Mouse (Mus musculus) lung, embryonic 16.5 days (tissue): ENCODE data around the gene Igfbp7. TPM values are rescaled to one million over a fixed set of nuclear protein-coding genes. Genes with fewer than 3 reads are reported as not detected.

ENCODE experiments used
- ATAC-seq: fragments of 200-750 bp; cut with Nextera tagmentation; 2 replicates; pipeline ENCODE4 v1.8.0; 2017; ENCODE audit warnings: low read depth, mild to moderate bottlenecking, moderate library complexity
- H3K27ac ChIP-seq: fragments of 300-500 bp; sonication (generic); 2 replicates; pipeline ENCODE4 v1.5.1; 2014; ENCODE audit warnings: mild to moderate bottlenecking, control low read depth, low read length
- H3K27me3 ChIP-seq: fragments of 300-500 bp; sonication (generic); 2 replicates; pipeline ENCODE4 v1.6.1; 2014; ENCODE audit warnings: low read depth, low read length, mixed read lengths; ENCODE audit not compliant: control insufficient read depth, insufficient read depth
- H3K36me3 ChIP-seq: fragments of 300-500 bp; sonication (generic); 2 replicates; pipeline ENCODE4 v1.6.1; 2014; ENCODE audit warnings: low read length; ENCODE audit not compliant: control insufficient read depth, insufficient read depth
- H3K4me1 ChIP-seq: fragments of 300-500 bp; sonication (generic); replicated peaks from 2 replicates; pipeline ENCODE4 v1.6.1; 2014; ENCODE audit warnings: low read length, mixed read lengths; ENCODE audit not compliant: control insufficient read depth, insufficient read depth
- H3K4me2 ChIP-seq: fragments of 300-500 bp; sonication (generic); 2 replicates; pipeline ENCODE4 v1.6.1; 2014; ENCODE audit warnings: low read depth, low read length, control low read depth
- H3K4me3 ChIP-seq: fragments of 300-500 bp; sonication (generic); 2 replicates; pipeline ENCODE4 v1.5.1; 2014; ENCODE audit warnings: mild to moderate bottlenecking, low read length, control low read depth
- H3K9ac ChIP-seq: fragments of 300-500 bp; sonication (generic); 2 replicates; pipeline ENCODE4 v1.6.1; 2014; ENCODE audit warnings: low read length, control low read depth
- H3K9me3 ChIP-seq: fragments of 300-500 bp; sonication (generic); 2 replicates; pipeline ENCODE4 v1.6.1; 2016; ENCODE audit warnings: low read length; ENCODE audit not compliant: control insufficient read depth
- WGBS: fragments of 180-500 bp; shearing (Covaris S2); extraction: QIAGEN DNeasy Blood & Tissue Kit; methylation state at CpG from one replicate; pipeline ENCODE4 v1.1.7; 2014; 5-methylcytosine and 5-hydroxymethylcytosine counted together
- polyA plus RNA-seq: library from polyadenylated mRNA; unstranded; fragments of >200 nt; fragmentation: Nextera tagmentation; extraction: Ambion mirVana; gene quantifications from 2 replicates; pipeline ENCODE4 v1.2.1, GENCODE M21; 2015

The Igfbp7 gene
- polyA plus RNA-seq, 1 experiment from 2014 or later: 99.8 TPM

- Histone ChIP-seq H3K27me3 (no peaks in the 10 kb centered on the region), H3K36me3 (no peaks in the 10 kb centered on the region), H3K9ac (no peak overlapping the region), H3K4me2 (no peak overlapping the region), H3K27ac (no peak overlapping the region), H3K4me1 (peaks cover 16% of the 10 kb centered on the region), H3K9me3 (no peaks in the 10 kb centered on the region), H3K4me3 (no peak overlapping the region)
- no peak for ATAC-seq
- WGBS: 52% methylated on average over 6 of the region's 6 CpGs
Measured at GRCm38 (mm10) chr5:77385900-77386595, 21.8 kb downstream of the Igfbp7 start.

- ATAC-seq: no peak
- 74% methylated on average over 5 of the region's 5 CpGs for WGBS
- Histone ChIP-seq H3K36me3 (no peaks in the 10 kb centered on the region), H3K9me3 (no peaks in the 10 kb centered on the region), H3K27ac (peak overlapping the region; percentile 2; the same call in 1 of the 2 replicates), H3K4me2 (no peak overlapping the region), H3K4me1 (peaks cover 16% of the 10 kb centered on the region), H3K27me3 (no peaks in the 10 kb centered on the region), H3K9ac (no peak overlapping the region), H3K4me3 (no peak overlapping the region)
Measured at GRCm38 (mm10) chr5:77385221-77385620, 22.6 kb downstream of the Igfbp7 start.

- WGBS: 56% methylated on average over 9 of the region's 9 CpGs
- Histone ChIP-seq H3K9me3 (no peaks in the 10 kb centered on the region), H3K27ac (peak overlapping the region; percentile 63; the same call in 1 of the 2 replicates), H3K27me3 (no peaks in the 10 kb centered on the region), H3K36me3 (no peaks in the 10 kb centered on the region), H3K4me2 (peak overlapping the region; percentile 38), H3K4me1 (peaks cover 16% of the 10 kb centered on the region), H3K9ac (no peak overlapping the region), H3K4me3 (no peak overlapping the region)
- no peak for ATAC-seq
Measured at GRCm38 (mm10) chr5:77384724-77385123, 23.1 kb downstream of the Igfbp7 start.

GRCm38 (mm10) chr5:77383799-77384554 is 23.9 kb downstream of the Igfbp7 start:
- H3K27ac ChIP-seq: peak overlapping the region; percentile 63
- no peak overlapping the region for H3K9ac ChIP-seq
- ATAC-seq: peak; percentile 80
- no peaks in the 10 kb centered on the region for H3K36me3 ChIP-seq
- peaks cover 16% of the 10 kb centered on the region for H3K4me1 ChIP-seq
- 56% methylated on average over 5 of the region's 5 CpGs for WGBS
- no peak overlapping the region for H3K4me3 ChIP-seq
- H3K27me3 ChIP-seq: no peaks in the 10 kb centered on the region
- H3K4me2 ChIP-seq: peak overlapping the region; percentile 38
- no peaks in the 10 kb centered on the region for H3K9me3 ChIP-seq

- no peaks in the 10 kb centered on the region for H3K36me3 ChIP-seq
- H3K27ac ChIP-seq: no peak overlapping the region
- H3K4me2 ChIP-seq: no peak overlapping the region
- peaks cover 8% of the 10 kb centered on the region for H3K4me1 ChIP-seq
- no peak for ATAC-seq
- H3K27me3 ChIP-seq: no peaks in the 10 kb centered on the region
- no peak overlapping the region for H3K9ac ChIP-seq
- no peaks in the 10 kb centered on the region for H3K9me3 ChIP-seq
- WGBS: 83% methylated on average over 5 of the region's 5 CpGs
- no peak overlapping the region for H3K4me3 ChIP-seq
Measured at GRCm38 (mm10) chr5:77381686-77382085, 26.2 kb downstream of the Igfbp7 start.

DNA sequence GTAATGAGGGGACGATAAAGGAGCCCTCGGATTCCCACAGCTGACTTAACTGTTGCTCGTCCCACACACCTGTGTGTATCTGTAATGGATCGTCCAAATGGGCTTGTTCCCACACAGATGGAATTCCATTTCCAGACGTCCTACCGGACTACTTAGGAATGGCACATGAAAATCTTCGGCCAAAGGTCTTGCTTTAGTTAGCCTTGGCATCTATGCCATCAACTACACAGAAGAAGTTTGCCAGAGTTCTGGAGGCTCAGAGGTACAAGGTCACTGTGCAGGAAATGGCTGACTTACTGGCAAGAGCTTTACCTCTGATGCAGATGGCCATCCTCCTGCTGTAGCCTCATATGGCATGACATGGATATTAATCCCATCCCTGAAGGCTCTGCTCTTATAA is 26.6 kb downstream of the Igfbp7 start:
- Histone ChIP-seq H3K9ac (no peak overlapping the region), H3K27me3 (no peaks in the 10 kb centered on the region), H3K4me3 (no peak overlapping the region), H3K27ac (no peak overlapping the region), H3K4me1 (peaks cover 4% of the 10 kb centered on the region), H3K4me2 (no peak overlapping the region), H3K36me3 (no peaks in the 10 kb centered on the region), H3K9me3 (no peaks in the 10 kb centered on the region)
- no peak for ATAC-seq
- 87% methylated on average over 7 of the region's 7 CpGs for WGBS

- no peak overlapping the region for H3K9ac ChIP-seq
- no peaks in the 10 kb centered on the region for H3K27me3 ChIP-seq
- no peak overlapping the region for H3K27ac ChIP-seq
- no peaks in the 10 kb centered on the region for H3K36me3 ChIP-seq
- H3K4me1 ChIP-seq: no peaks in the 10 kb centered on the region; the same call in 1 of the 2 replicates
- ATAC-seq: no peak
- 72% methylated on average over 17 of the region's 17 CpGs for WGBS
- H3K4me3 ChIP-seq: no peak overlapping the region
- no peaks in the 10 kb centered on the region for H3K9me3 ChIP-seq
- no peak overlapping the region for H3K4me2 ChIP-seq
Measured at GRCm38 (mm10) chr5:77380321-77380901, 27.4 kb downstream of the Igfbp7 start.

DNA sequence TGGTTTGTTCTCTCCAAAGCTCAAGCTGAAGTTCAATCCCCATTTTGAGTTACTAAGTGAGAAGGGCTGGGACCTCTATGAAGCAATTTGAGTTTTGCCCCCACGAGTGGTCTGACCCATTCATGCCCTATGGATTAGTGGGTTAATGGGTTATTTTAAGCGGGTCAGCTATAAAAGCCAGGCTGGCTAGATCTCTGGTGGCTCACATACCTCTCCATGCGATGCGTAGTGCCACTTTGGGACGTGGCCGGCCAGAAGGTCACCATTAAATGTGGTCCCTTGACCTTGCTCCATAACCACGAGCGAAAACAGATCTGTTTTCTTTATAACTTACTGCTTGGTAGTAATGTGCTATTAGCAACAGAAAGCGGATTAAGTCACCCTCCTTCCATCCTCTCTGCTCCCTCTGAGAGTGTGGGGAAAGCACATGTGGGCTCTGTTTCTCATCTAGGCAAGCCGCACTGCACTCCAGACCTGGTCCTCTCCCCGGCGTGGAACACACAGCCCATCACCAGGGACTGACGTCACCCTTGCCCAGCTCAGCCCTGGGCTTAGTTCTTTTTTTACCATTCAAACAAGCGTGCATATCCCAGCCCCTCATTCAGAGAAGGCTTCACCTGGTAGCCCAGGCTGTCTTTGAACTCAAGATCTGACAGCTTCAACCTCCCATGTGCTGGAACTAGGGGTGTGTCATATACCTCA is 28.3 kb downstream of the Igfbp7 start:
- WGBS: 86% methylated on average over 14 of the region's 14 CpGs
- Histone ChIP-seq H3K36me3 (no peaks in the 10 kb centered on the region), H3K4me1 (no peaks in the 10 kb centered on the region), H3K4me3 (no peak overlapping the region), H3K27ac (no peak overlapping the region), H3K9ac (no peak overlapping the region), H3K27me3 (no peaks in the 10 kb centered on the region), H3K4me2 (no peak overlapping the region), H3K9me3 (no peaks in the 10 kb centered on the region)
- no peak for ATAC-seq

- H3K9ac ChIP-seq: no peak overlapping the region
- no peaks in the 10 kb centered on the region for H3K9me3 ChIP-seq
- no peak overlapping the region for H3K4me2 ChIP-seq
- 87% methylated on average over 3 of the region's 3 CpGs for WGBS
- H3K27ac ChIP-seq: no peak overlapping the region
- no peaks in the 10 kb centered on the region for H3K4me1 ChIP-seq
- no peak overlapping the region for H3K4me3 ChIP-seq
- H3K36me3 ChIP-seq: no peaks in the 10 kb centered on the region
- no peak for ATAC-seq
- no peaks in the 10 kb centered on the region for H3K27me3 ChIP-seq
Measured at GRCm38 (mm10) chr5:77378027-77378426, 29.8 kb downstream of the Igfbp7 start.
